Mouse (Mus musculus): Measurements from ENCODE around the gene Gm20388. TPM values are rescaled to one million over a fixed set of nuclear protein-coding genes. Genes with fewer than 3 reads are reported as not detected.
A peak's percentile ranks its signal among the peaks of the same experiment; 100 is the strongest.

Gm20388 gene
- polyA plus RNA-seq, 1 experiment from 2014 or later = not detected

DNA sequence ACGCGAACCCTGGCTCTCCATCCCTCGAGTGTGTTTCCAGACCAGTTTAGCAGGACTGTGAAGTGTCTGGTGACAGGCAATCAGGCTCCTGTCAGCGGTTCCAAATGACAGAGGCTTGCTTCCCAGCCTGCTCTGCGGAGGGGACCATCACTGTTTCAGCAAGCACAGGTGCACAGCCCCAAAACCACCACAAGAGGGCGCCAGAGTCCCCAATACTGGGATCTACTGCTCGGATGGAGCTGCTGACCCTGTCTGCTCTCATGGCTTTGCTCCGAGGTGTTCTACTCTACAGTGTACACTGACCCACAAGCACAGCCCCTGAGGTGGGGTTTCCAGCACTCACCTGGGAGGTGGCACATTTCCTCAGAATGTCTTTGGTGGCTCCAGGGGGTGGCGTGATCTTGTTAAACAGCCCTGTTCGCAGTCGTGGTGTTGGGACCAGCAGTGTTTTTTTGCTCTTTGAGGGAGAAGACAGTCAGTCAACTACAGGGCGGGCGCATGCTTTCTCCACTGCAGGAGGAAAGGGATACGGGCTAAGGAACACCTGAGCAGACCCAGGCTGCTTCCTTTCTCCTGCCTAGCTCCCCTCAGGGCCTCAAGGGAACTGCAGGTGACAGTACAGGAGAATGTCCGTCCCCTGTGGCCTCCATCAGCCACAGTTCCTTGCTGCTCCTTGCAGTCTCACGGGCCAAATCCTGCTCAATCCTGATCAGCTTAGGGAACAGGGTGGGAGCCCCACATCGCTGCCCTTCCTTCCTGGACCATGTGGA lies 1193.6 kb downstream of the Gm20388 start:
- H3K36me3 ChIP-seq (replicated peaks; ENCODE audit: control insufficient read depth, insufficient read depth) = peaks cover 61% of the 10 kb centered on the region

DNA sequence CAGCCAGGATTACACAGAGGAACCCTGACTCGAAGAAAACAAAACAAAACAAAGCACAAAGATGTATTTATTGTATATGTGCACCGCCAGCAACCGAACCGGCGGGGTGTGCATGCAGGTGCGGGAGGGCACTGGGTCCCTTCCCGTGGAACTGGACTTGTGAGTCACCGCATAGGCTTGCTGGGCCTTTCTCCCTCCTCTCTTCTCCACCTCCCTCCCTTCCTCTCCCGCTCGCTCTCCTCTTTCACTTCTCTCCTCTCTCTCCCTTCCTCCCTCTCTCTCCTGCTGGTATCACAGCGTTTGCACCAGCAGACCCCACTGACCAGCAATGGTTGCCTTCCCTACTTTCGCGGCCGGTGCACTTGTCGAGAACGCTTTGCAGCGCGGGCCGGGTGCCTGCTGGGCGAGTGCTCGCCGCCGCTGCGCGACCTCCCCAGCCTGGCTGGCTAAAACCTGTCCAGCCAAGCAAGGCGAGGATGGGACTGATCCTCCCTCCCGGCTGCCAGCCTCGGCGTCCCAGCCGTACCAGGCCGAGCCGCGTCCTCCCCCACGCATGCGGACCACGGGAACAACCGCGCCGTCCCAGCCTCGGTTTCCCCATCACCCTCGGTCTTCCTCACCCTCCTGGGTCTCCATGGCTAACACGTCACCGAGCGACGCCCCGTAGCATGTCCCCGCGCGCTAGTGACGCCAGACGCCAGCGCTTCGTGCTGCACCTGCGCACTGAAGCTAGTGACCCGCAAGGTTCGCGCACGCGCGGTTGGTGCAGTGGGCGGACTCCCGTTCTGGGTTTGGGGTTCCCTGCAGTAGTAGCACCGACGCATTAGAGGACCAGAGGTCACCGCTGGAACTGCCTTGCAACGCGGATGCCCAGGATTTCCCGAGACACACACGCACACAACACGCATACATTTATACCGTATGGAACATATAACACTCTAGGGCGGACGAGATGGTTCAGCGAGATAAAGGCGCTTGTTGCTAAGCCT lies 1197.3 kb downstream of the Gm20388 start, which contains the start of gene Mthfsd:
Mthfsd (minus strand) TSS at position 725 of the 989 bp plus-strand sequence.
- H3K9me3 ChIP-seq (ENCODE audit: control insufficient read depth, low read length) = no peaks in the 10 kb centered on the region
- ATAC-seq (ENCODE audit: low FRiP score) (peak; percentile 95), DNase-seq (ENCODE audit: low spot score) (peak; percentile 99)
- H3K4me1 ChIP-seq (replicated peaks; ENCODE audit: control insufficient read depth, insufficient read depth, low read length) = peaks cover 11% of the 10 kb centered on the region
- peak within 1 kb of the TSS; percentile 89 for H3K4me2 ChIP-seq (replicated peaks)
- H3K36me3 ChIP-seq (replicated peaks; ENCODE audit: control insufficient read depth, insufficient read depth) = peaks cover 24% of the 10 kb centered on the region
- WGBS = 2% methylated on average over 72 of the region's 75 CpGs
- peak within 1 kb of the TSS; percentile 85 for H3K27ac ChIP-seq
- peaks cover 9% of the 10 kb centered on the region; the same call in 1 of the 2 replicates for H3K27me3 ChIP-seq (ENCODE audit: control insufficient read depth, insufficient read depth, low read length)
- H3K9ac ChIP-seq = peak within 1 kb of the TSS; percentile 91
- H3K4me3 ChIP-seq (replicated peaks; ENCODE audit: low read length) = peak within 1 kb of the TSS; percentile 88

More for the DNA sequence above, 1193.6 kb downstream of the Gm20388 start:
- no peak overlapping the region for H3K4me3 ChIP-seq (replicated peaks; ENCODE audit: low read length)
- peak; percentile 91 for DNase-seq (ENCODE audit: low spot score)
- peaks cover 11% of the 10 kb centered on the region for H3K4me1 ChIP-seq (replicated peaks; ENCODE audit: control insufficient read depth, insufficient read depth, low read length)
- no peaks in the 10 kb centered on the region for H3K9me3 ChIP-seq (ENCODE audit: control insufficient read depth, low read length)
- no peak overlapping the region for H3K27ac ChIP-seq
- WGBS = 53% methylated on average over 17 of the region's 17 CpGs
- no peak for ATAC-seq (ENCODE audit: low FRiP score)
- no peak overlapping the region for H3K4me2 ChIP-seq (replicated peaks)
- no peaks in the 10 kb centered on the region for H3K27me3 ChIP-seq (ENCODE audit: control insufficient read depth, insufficient read depth, low read length)
- no peak overlapping the region for H3K9ac ChIP-seq

DNA sequence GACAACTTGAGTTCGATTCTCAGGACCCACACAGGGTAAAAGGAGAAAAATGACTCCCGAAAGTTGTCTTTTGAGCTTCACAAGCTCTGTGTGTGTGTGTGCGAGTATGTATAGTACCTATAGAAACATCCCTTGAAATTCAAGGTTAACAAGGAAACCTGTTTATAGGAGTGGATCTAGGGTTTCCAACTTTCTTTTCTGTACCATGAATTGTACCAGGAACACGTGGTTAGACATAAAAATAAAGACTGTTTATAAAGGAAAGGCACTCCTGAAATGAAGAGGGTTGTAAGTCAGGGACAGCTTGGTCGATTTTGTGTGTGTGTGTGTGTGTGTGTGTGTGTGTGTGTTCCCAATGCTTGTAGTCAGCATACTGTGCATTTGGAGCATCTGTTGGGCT lies 1198.0 kb downstream of the Gm20388 start:
- no peaks in the 10 kb centered on the region for H3K9me3 ChIP-seq (ENCODE audit: control insufficient read depth, low read length)
- ATAC-seq (ENCODE audit: low FRiP score) (no peak), DNase-seq (ENCODE audit: low spot score) (no peak)
- peak overlapping the region; percentile 88 for H3K4me3 ChIP-seq (replicated peaks; ENCODE audit: low read length)
- H3K27me3 ChIP-seq (ENCODE audit: control insufficient read depth, insufficient read depth, low read length) = peaks cover 13% of the 10 kb centered on the region
- 11% methylated on average over 5 of the region's 5 CpGs for WGBS
- peak overlapping the region; percentile 91 for H3K9ac ChIP-seq
- peaks cover 17% of the 10 kb centered on the region for H3K36me3 ChIP-seq (replicated peaks; ENCODE audit: control insufficient read depth, insufficient read depth)
- H3K4me2 ChIP-seq (replicated peaks) = peak overlapping the region; percentile 89
- peak overlapping the region; percentile 85; the same call in 1 of the 2 replicates for H3K27ac ChIP-seq
- H3K4me1 ChIP-seq (replicated peaks; ENCODE audit: control insufficient read depth, insufficient read depth, low read length) = peaks cover 11% of the 10 kb centered on the region

DNA sequence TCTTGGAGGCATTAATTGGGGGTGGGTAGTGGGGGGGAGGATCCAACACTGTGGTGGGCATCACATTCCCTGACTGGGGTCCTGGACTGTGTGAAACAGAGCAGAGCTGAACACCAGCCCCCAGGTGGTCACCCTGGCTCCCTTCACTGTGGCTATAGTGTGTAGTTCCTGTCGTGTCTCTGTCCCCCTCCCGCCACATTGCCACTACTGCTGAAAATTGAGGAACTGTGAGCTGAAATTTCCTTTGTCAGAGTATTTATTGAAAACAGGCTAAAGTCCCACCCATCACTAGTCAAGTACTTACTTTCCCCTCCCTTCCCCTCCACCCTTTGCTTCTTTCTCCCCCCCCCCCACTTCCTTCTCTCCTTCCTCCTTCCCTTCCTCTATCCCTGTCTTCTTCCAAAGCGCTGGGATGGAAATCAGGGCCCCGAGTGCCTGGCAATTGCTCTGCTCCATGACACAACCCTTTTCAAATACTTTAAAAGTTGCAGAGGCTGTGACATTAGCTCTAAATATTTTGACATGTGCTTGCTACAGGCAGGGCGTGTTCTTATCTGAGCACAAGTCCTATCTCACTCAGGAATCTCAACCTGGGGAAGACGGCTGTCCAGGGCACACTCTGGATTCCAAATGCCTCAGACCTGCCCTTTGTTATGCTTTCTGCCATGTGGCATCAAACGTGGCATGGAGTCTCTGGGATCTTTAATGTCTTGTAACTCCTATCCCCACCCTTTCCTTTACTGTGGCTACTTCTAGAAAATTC lies 1200.7 kb downstream of the Gm20388 start:
- no peak overlapping the region for H3K4me3 ChIP-seq (replicated peaks; ENCODE audit: low read length)
- no peak overlapping the region for H3K27ac ChIP-seq
- peaks cover 39% of the 10 kb centered on the region for H3K27me3 ChIP-seq (ENCODE audit: control insufficient read depth, insufficient read depth, low read length)
- H3K9me3 ChIP-seq (ENCODE audit: control insufficient read depth, low read length) = no peaks in the 10 kb centered on the region
- no peak for DNase-seq (ENCODE audit: low spot score)
- H3K4me2 ChIP-seq (replicated peaks) = no peak overlapping the region
- peaks cover 11% of the 10 kb centered on the region for H3K4me1 ChIP-seq (replicated peaks; ENCODE audit: control insufficient read depth, insufficient read depth, low read length)
- no peak overlapping the region for H3K9ac ChIP-seq
- H3K36me3 ChIP-seq (replicated peaks; ENCODE audit: control insufficient read depth, insufficient read depth) = no peaks in the 10 kb centered on the region
- WGBS = 52% methylated on average over 7 of the region's 7 CpGs
- no peak for ATAC-seq (ENCODE audit: low FRiP score)

DNA sequence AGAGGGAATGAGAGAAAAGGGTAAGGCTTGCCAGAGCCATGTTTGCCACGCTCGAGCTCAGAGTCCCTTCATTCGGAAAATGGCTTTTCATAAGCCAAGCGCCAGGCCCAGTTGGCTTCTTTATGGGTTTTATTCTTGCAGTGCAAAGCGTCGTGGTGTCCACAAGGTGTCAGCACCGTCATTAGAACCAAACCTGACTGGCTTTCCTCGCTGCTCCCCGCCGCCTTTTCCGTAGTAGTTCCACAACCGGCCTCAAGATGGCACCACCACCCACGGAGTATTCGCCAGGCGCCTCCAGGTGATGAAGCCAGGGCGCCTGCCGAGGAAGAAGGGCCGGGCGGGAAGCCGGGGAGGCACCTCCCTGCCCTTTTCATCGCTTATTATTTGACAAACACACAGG lies 1202.6 kb downstream of the Gm20388 start:
- peaks cover 59% of the 10 kb centered on the region for H3K27me3 ChIP-seq (ENCODE audit: control insufficient read depth, insufficient read depth, low read length)

DNA sequence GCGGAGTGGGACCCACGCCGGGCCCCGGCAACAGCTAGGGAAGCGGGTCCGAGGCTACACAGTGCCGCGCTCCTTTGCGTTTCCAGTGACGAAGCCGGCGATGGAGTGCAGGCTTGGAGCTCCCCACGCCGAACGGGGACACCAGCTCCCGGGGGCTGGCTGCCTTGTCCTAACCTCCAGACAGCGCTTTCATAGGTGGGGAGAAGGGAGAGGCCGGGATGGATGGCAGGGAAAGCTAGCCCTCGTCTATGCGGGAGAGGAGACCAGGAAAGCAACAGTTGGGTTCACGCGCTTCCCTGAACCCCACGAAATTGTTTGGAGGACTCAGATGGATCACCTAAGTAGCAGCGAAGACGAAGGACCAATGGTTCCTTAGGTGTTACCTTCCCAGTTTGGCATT lies 1204.5 kb downstream of the Gm20388 start:
- Histone ChIP-seq H3K27ac (no peak overlapping the region; the same call in 1 of the 2 replicates), H3K4me1 (replicated peaks; ENCODE audit: control insufficient read depth, insufficient read depth, low read length) (no peaks in the 10 kb centered on the region), H3K9me3 (ENCODE audit: control insufficient read depth, low read length) (no peaks in the 10 kb centered on the region), H3K9ac (no peak overlapping the region), H3K4me3 (replicated peaks; ENCODE audit: low read length) (no peak overlapping the region), H3K27me3 (ENCODE audit: control insufficient read depth, insufficient read depth, low read length) (peaks cover 77% of the 10 kb centered on the region), H3K4me2 (replicated peaks) (peak overlapping the region; percentile 26), H3K36me3 (replicated peaks; ENCODE audit: control insufficient read depth, insufficient read depth) (no peaks in the 10 kb centered on the region)
- no peak for DNase-seq (ENCODE audit: low spot score)
- 1% methylated on average over 25 of the region's 25 CpGs for WGBS
- ATAC-seq (ENCODE audit: low FRiP score) = no peak

More for the DNA sequence above, 1202.6 kb downstream of the Gm20388 start:
- H3K9ac ChIP-seq = no peak overlapping the region
- DNase-seq (ENCODE audit: low spot score) (peak; percentile 98), ATAC-seq (ENCODE audit: low FRiP score) (0 out of 2 replicates have a peak, but pooled peaks have one; percentile 13)
- H3K36me3 ChIP-seq (replicated peaks; ENCODE audit: control insufficient read depth, insufficient read depth) = no peaks in the 10 kb centered on the region
- WGBS = under 1% methylated on average over 21 of the region's 21 CpGs
- H3K4me1 ChIP-seq (replicated peaks; ENCODE audit: control insufficient read depth, insufficient read depth, low read length) = no peaks in the 10 kb centered on the region
- H3K27ac ChIP-seq = no peak overlapping the region
- no peak overlapping the region for H3K4me3 ChIP-seq (replicated peaks; ENCODE audit: low read length)
- no peak overlapping the region for H3K4me2 ChIP-seq (replicated peaks)
- no peaks in the 10 kb centered on the region for H3K9me3 ChIP-seq (ENCODE audit: control insufficient read depth, low read length)

DNA sequence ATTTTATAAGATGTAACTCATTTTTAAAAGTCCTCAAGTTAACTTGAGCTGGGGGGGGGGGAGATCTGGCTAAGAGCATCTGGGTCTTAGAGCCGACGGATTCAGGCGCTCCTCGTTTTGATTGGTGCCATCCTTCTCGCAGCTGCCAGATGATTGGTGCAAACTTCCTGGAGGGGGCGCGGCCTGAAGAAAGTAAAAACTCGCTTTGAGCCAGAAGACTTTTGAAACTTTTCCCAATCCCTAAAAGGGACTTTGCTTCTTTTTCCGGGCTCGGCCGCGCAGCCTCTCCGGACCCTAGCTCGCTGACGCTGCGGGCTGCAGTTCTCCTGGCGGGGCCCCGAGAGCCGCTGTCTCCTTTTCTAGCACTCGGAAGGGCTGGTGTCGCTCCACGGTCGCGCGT lies 1205.3 kb downstream of the Gm20388 start, which contains the start of gene Foxc2:
Foxc2 (plus strand) TSS at position 224 of the 400 bp plus-strand sequence.
- H3K36me3 ChIP-seq (replicated peaks; ENCODE audit: control insufficient read depth, insufficient read depth) = no peaks in the 10 kb centered on the region
- peak within 1 kb of the TSS; percentile 53 for H3K4me2 ChIP-seq (replicated peaks)
- peak within 1 kb of the TSS; percentile 41; the same call in 1 of the 2 replicates for H3K9ac ChIP-seq
- H3K4me1 ChIP-seq (replicated peaks; ENCODE audit: control insufficient read depth, insufficient read depth, low read length) = no peaks in the 10 kb centered on the region
- H3K9me3 ChIP-seq (ENCODE audit: control insufficient read depth, low read length) = no peaks in the 10 kb centered on the region
- DNase-seq (ENCODE audit: low spot score) (peak; percentile 80), ATAC-seq (ENCODE audit: low FRiP score) (no peak)
- under 1% methylated on average over 25 of the region's 25 CpGs for WGBS
- peaks cover 85% of the 10 kb centered on the region for H3K27me3 ChIP-seq (ENCODE audit: control insufficient read depth, insufficient read depth, low read length)
- H3K4me3 ChIP-seq (replicated peaks; ENCODE audit: low read length) = peak within 1 kb of the TSS; percentile 28
- H3K27ac ChIP-seq = no peak within 1 kb of the TSS; the same call in 1 of the 2 replicates

DNA sequence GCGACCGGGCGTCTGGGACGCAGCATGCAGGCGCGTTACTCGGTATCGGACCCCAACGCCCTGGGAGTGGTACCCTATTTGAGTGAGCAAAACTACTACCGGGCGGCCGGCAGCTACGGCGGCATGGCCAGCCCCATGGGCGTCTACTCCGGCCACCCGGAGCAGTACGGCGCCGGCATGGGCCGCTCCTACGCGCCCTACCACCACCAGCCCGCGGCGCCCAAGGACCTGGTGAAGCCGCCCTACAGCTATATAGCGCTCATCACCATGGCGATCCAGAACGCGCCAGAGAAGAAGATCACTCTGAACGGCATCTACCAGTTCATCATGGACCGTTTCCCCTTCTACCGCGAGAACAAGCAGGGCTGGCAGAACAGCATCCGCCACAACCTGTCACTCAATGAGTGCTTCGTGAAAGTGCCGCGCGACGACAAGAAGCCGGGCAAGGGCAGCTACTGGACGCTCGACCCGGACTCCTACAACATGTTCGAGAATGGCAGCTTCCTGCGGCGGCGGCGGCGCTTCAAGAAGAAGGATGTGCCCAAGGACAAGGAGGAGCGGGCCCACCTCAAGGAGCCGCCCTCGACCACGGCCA lies 1206.0 kb downstream of the Gm20388 start:
- WGBS = under 1% methylated on average over 55 of the region's 55 CpGs
- no peak for DNase-seq (ENCODE audit: low spot score)
- Histone ChIP-seq H3K36me3 (replicated peaks; ENCODE audit: control insufficient read depth, insufficient read depth) (no peaks in the 10 kb centered on the region), H3K9ac (peak overlapping the region; percentile 41; the same call in 1 of the 2 replicates), H3K27me3 (ENCODE audit: control insufficient read depth, insufficient read depth, low read length) (peaks cover 93% of the 10 kb centered on the region), H3K4me1 (replicated peaks; ENCODE audit: control insufficient read depth, insufficient read depth, low read length) (no peaks in the 10 kb centered on the region), H3K4me3 (replicated peaks; ENCODE audit: low read length) (peak overlapping the region; percentile 28), H3K27ac (no peak overlapping the region), H3K9me3 (ENCODE audit: control insufficient read depth, low read length) (no peaks in the 10 kb centered on the region), H3K4me2 (replicated peaks) (peak overlapping the region; percentile 53)
- ATAC-seq (ENCODE audit: low FRiP score) = no peak
